Mouse (Mus musculus) liver, embryonic 12.5 days (tissue): ENCODE data around the gene Taf1a. TPM values are rescaled to one million over a fixed set of nuclear protein-coding genes. Genes with fewer than 3 reads are reported as not detected.
A peak's percentile ranks its signal among the peaks of the same experiment; 100 is the strongest.

Experiments
- ATAC-seq: fragments of 200-750 bp; cut with Nextera tagmentation; 2 replicates; pipeline ENCODE4 v1.8.0; 2017; ENCODE audit warnings: moderate number of reproducible peaks, mild to moderate bottlenecking, moderate library complexity
- H3K27ac ChIP-seq: fragments of 300-500 bp; sonication (generic); 2 replicates; pipeline ENCODE4 v1.5.1; 2016; ENCODE audit warnings: mild to moderate bottlenecking
- H3K27me3 ChIP-seq: fragments of 300-500 bp; sonication (generic); replicated peaks from 2 replicates; pipeline ENCODE4 v1.6.1; 2016; ENCODE audit warnings: mild to moderate bottlenecking, moderate library complexity
- H3K36me3 ChIP-seq: fragments of 300-500 bp; sonication (generic); 2 replicates; pipeline ENCODE4 v1.6.1; 2016; ENCODE audit warnings: mild to moderate bottlenecking, moderate library complexity
- H3K4me1 ChIP-seq: fragments of 300-500 bp; sonication (generic); 2 replicates; pipeline ENCODE4 v1.6.1; 2016
- H3K4me2 ChIP-seq: fragments of 300-500 bp; sonication (generic); 2 replicates; pipeline ENCODE4 v1.6.1; 2016; ENCODE audit warnings: mild to moderate bottlenecking, moderate library complexity
- H3K4me3 ChIP-seq: fragments of 300-500 bp; sonication (generic); 2 replicates; pipeline ENCODE4 v1.5.1; 2016; ENCODE audit warnings: mild to moderate bottlenecking, moderate library complexity
- H3K9ac ChIP-seq: fragments of 300-500 bp; sonication (generic); 2 replicates; pipeline ENCODE4 v1.6.1; 2016; ENCODE audit warnings: mild to moderate bottlenecking, moderate library complexity
- H3K9me3 ChIP-seq: fragments of 300-500 bp; sonication (generic); replicated peaks from 2 replicates; pipeline ENCODE4 v1.6.1; 2016; ENCODE audit warnings: mild to moderate bottlenecking, moderate library complexity
- WGBS: fragments of 180-500 bp; shearing (Covaris S2); methylation state at CpG from one replicate; pipeline ENCODE4 v1.1.7; 2016; ENCODE audit not compliant: insufficient replicate concordance; 5-methylcytosine and 5-hydroxymethylcytosine counted together
- polyA plus RNA-seq: library from polyadenylated mRNA; unstranded; fragments of >200 nt; fragmentation: Nextera tagmentation; extraction: Ambion mirVana; gene quantifications from 2 replicates; pipeline ENCODE4 v1.2.1, GENCODE M21; 2016

Taf1a gene
- polyA plus RNA-seq, 1 experiment from 2014 or later = 9.6 TPM

GRCm38 (mm10) chr1:183417873-183418272 lies 29.1 kb downstream of the Taf1a start, which contains the start of gene Hhipl2:
Hhipl2 (plus strand) TSS chr1:183418215.
- no peak within 1 kb of the TSS for H3K4me2 ChIP-seq
- no peaks in the 10 kb centered on the region for H3K27me3 ChIP-seq
- H3K27ac ChIP-seq = no peak within 1 kb of the TSS
- H3K9me3 ChIP-seq = no peaks in the 10 kb centered on the region
- H3K4me1 ChIP-seq = no peaks in the 10 kb centered on the region
- 70% methylated on average over 12 of the region's 12 CpGs for WGBS
- no peak for ATAC-seq
- no peak within 1 kb of the TSS for H3K9ac ChIP-seq
- no peak within 1 kb of the TSS for H3K4me3 ChIP-seq
- H3K36me3 ChIP-seq = no peaks in the 10 kb centered on the region

GRCm38 (mm10) chr1:183419741-183420140 lies 31.0 kb downstream of the Taf1a start:
- Histone ChIP-seq H3K4me3 (no peak overlapping the region), H3K4me1 (no peaks in the 10 kb centered on the region), H3K9ac (no peak overlapping the region), H3K4me2 (no peak overlapping the region), H3K27ac (no peak overlapping the region), H3K27me3 (no peaks in the 10 kb centered on the region), H3K36me3 (no peaks in the 10 kb centered on the region), H3K9me3 (no peaks in the 10 kb centered on the region)
- WGBS = 82% methylated on average over 7 of the region's 7 CpGs
- ATAC-seq = no peak

GRCm38 (mm10) chr1:183420296-183420695 lies 31.5 kb downstream of the Taf1a start:
- H3K4me1 ChIP-seq = no peaks in the 10 kb centered on the region
- H3K27me3 ChIP-seq = no peaks in the 10 kb centered on the region
- H3K4me2 ChIP-seq = no peak overlapping the region
- no peaks in the 10 kb centered on the region for H3K9me3 ChIP-seq
- 69% methylated on average over 10 of the region's 10 CpGs for WGBS
- no peak overlapping the region for H3K27ac ChIP-seq
- no peaks in the 10 kb centered on the region for H3K36me3 ChIP-seq
- no peak for ATAC-seq
- H3K9ac ChIP-seq = no peak overlapping the region
- no peak overlapping the region for H3K4me3 ChIP-seq

- 80% methylated on average over 7 of the region's 7 CpGs for WGBS
- Histone ChIP-seq H3K4me1 (no peaks in the 10 kb centered on the region), H3K9me3 (no peaks in the 10 kb centered on the region), H3K36me3 (no peaks in the 10 kb centered on the region), H3K9ac (no peak overlapping the region), H3K4me2 (no peak overlapping the region), H3K27ac (no peak overlapping the region), H3K4me3 (no peak overlapping the region), H3K27me3 (no peaks in the 10 kb centered on the region)
- no peak for ATAC-seq
Measured at GRCm38 (mm10) chr1:183424100-183424499, 35.3 kb downstream of the Taf1a start.

GRCm38 (mm10) chr1:183434918-183435317 lies 46.1 kb downstream of the Taf1a start:
- no peak for ATAC-seq
- H3K4me1 ChIP-seq = no peaks in the 10 kb centered on the region
- H3K9ac ChIP-seq = no peak overlapping the region
- H3K27ac ChIP-seq = no peak overlapping the region
- no peaks in the 10 kb centered on the region for H3K9me3 ChIP-seq
- H3K36me3 ChIP-seq = no peaks in the 10 kb centered on the region
- no peak overlapping the region for H3K4me3 ChIP-seq
- no peak overlapping the region for H3K4me2 ChIP-seq
- whole genome bisulfite sequencing = 64% methylated on average over 9 of the region's 9 CpGs
- H3K27me3 ChIP-seq = no peaks in the 10 kb centered on the region

GRCm38 (mm10) chr1:183439036-183439435 lies 50.3 kb downstream of the Taf1a start:
- 19% methylated on average over 22 of the region's 22 CpGs for WGBS
- peak overlapping the region; percentile 44 for H3K4me3 ChIP-seq
- H3K4me1 ChIP-seq = no peaks in the 10 kb centered on the region
- H3K9ac ChIP-seq = 0 out of 2 replicates have a peak overlapping the region, but pooled peaks have one; percentile 43
- ATAC-seq = peak; percentile 66; the same call in 1 of the 2 replicates
- H3K9me3 ChIP-seq = no peaks in the 10 kb centered on the region
- H3K27me3 ChIP-seq = no peaks in the 10 kb centered on the region
- no peak overlapping the region for H3K27ac ChIP-seq
- no peaks in the 10 kb centered on the region for H3K36me3 ChIP-seq
- peak overlapping the region; percentile 57 for H3K4me2 ChIP-seq

- H3K4me1 ChIP-seq = no peaks in the 10 kb centered on the region
- WGBS = 26% methylated on average over 19 of the region's 19 CpGs
- H3K9me3 ChIP-seq = 0 out of 2 replicates have a peak, but pooled peaks cover 5% of the 10 kb centered on the region
- H3K4me3 ChIP-seq = no peak overlapping the region
- ATAC-seq = no peak
- no peak overlapping the region for H3K9ac ChIP-seq
- no peaks in the 10 kb centered on the region for H3K27me3 ChIP-seq
- no peaks in the 10 kb centered on the region for H3K36me3 ChIP-seq
- H3K27ac ChIP-seq = no peak overlapping the region
- H3K4me2 ChIP-seq = no peak overlapping the region
Measured at GRCm38 (mm10) chr1:183442015-183442774, 53.4 kb downstream of the Taf1a start.

GRCm38 (mm10) chr1:183453066-183453465 lies 64.3 kb downstream of the Taf1a start:
- Histone ChIP-seq H3K27ac (no peak overlapping the region), H3K9ac (no peak overlapping the region), H3K4me3 (no peak overlapping the region), H3K9me3 (peaks cover 7% of the 10 kb centered on the region), H3K36me3 (no peaks in the 10 kb centered on the region), H3K4me1 (no peaks in the 10 kb centered on the region), H3K27me3 (no peaks in the 10 kb centered on the region), H3K4me2 (no peak overlapping the region)
- 37% methylated on average over 3 of the region's 3 CpGs for WGBS
- no peak for ATAC-seq

Other genes with a start within 250 kb of the Taf1a start
- gene Disp1, start 167.5 kb upstream of the Taf1a start, polyA plus RNA-seq = 4.0 and 5.1 TPM in 2 replicates
- 26.7 and 26.9 TPM in 2 replicates for gene Aida, start 92.4 kb upstream of the Taf1a start, polyA plus RNA-seq
- gene Brox, start 91.7 kb upstream of the Taf1a start, polyA plus RNA-seq = 24.4 and 26.4 TPM in 2 replicates
- gene Mia3, start 19.4 kb upstream of the Taf1a start, polyA plus RNA-seq = 48.0 and 49.3 TPM in 2 replicates
- 0.05 TPM in 2 replicates for gene Hhipl2, start 29.2 kb downstream of the Taf1a start, polyA plus RNA-seq